Mouse (Mus musculus) hindbrain, embryonic 11.5 days (tissue): ENCODE data around the gene Capzb. TPM values are rescaled to one million over a fixed set of nuclear protein-coding genes. Genes with fewer than 3 reads are reported as not detected.

Experiments
- ATAC-seq: fragments of 200-750 bp; cut with Nextera tagmentation; 2 replicates; pipeline ENCODE4 v1.8.0; 2017; ENCODE audit warnings: mild to moderate bottlenecking, moderate TSS enrichment, moderate library complexity; ENCODE audit not compliant: low FRiP score
- DNase-seq: peaks from one replicate; pipeline ENCODE4 v3.0.0-alpha.2; 2015; ENCODE audit warnings: low spot score
- H3K27ac ChIP-seq: fragments of 300-500 bp; sonication (generic); 2 replicates; pipeline ENCODE4 v1.5.1; 2014; ENCODE audit warnings: mild to moderate bottlenecking, low read depth, low read length
- H3K27me3 ChIP-seq: fragments of 300-500 bp; sonication (generic); 2 replicates; pipeline ENCODE4 v1.6.1; 2014; ENCODE audit warnings: mild to moderate bottlenecking, low read length, moderate library complexity, mixed read lengths; ENCODE audit not compliant: control insufficient read depth, insufficient read depth
- H3K36me3 ChIP-seq: fragments of 300-500 bp; sonication (generic); 2 replicates; pipeline ENCODE4 v1.6.1; 2014; ENCODE audit warnings: mild to moderate bottlenecking, low read length, moderate library complexity, mixed read lengths; ENCODE audit not compliant: control insufficient read depth, insufficient read depth
- H3K4me1 ChIP-seq: fragments of 300-500 bp; sonication (generic); replicated peaks from 2 replicates; pipeline ENCODE4 v1.6.1; 2014; ENCODE audit warnings: low read length, mixed read lengths; ENCODE audit not compliant: control insufficient read depth, insufficient read depth
- H3K4me2 ChIP-seq: fragments of 300-500 bp; sonication (generic); replicated peaks from 2 replicates; pipeline ENCODE4 v1.6.1; 2014; ENCODE audit warnings: mild to moderate bottlenecking, low read depth, low read length
- H3K4me3 ChIP-seq: fragments of 300-500 bp; sonication (generic); 2 replicates; pipeline ENCODE4 v1.5.1; 2014; ENCODE audit warnings: low read depth, low read length
- H3K9ac ChIP-seq: fragments of 300-500 bp; sonication (generic); 2 replicates; pipeline ENCODE4 v1.6.1; 2014; ENCODE audit warnings: low read depth, low read length
- H3K9me3 ChIP-seq: fragments of 300-500 bp; sonication (generic); 2 replicates; pipeline ENCODE4 v1.6.1; 2016; ENCODE audit warnings: low read length; ENCODE audit not compliant: control insufficient read depth
- WGBS: fragments of 180-500 bp; shearing (Covaris S2); extraction: QIAGEN DNeasy Blood & Tissue Kit; methylation state at CpG from one replicate; pipeline ENCODE4 v1.1.7; 2014; 5-methylcytosine and 5-hydroxymethylcytosine counted together
- polyA plus RNA-seq: library from polyadenylated mRNA; unstranded; fragments of >200 nt; fragmentation: Nextera tagmentation; extraction: Ambion mirVana; gene quantifications from 2 replicates; pipeline ENCODE4 v1.2.1, GENCODE M21; 2014

Gene Capzb
- polyA plus RNA-seq, result 239 and 255 TPM in 2 replicates

DNA sequence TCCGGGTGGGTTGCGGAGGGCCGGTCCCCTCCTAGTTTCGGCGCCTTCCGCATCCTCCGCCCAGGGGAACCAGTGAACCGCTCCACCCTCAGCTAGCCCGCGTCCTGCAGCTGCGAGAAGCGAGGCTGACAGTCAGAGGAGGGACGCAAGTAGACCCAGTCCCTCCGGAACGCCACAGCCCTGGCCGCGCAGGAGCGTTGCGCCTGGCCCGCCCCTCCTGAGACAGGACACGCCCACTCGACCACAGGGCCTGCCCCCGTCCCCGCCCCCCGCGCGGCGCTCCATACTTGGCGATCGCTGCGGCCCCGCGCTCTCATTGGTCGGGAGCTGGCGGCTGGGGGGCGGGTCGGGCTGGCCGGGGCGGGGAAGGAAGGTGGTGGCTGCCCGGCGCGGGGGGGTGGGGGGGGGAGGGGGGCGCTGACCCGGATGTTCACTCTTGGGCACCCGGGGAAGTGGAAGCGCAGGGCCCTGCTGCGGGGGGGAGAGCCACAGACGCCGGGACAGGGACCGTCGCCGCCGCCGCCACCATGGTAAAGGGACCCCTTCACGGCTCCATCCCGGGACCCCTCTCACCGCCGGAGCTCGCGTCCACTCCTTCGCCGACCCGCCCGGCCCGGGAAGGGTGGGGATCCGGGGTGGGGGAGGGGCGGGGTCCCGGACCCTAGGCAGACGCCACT lies at the start of gene Capzb:
Capzb (plus strand) TSS at position 401 of the 677 bp plus-strand sequence.
- H3K36me3 ChIP-seq, result no peaks in the 10 kb centered on the region
- H3K4me2 ChIP-seq, result peak within 1 kb of the TSS; percentile 96
- peak within 1 kb of the TSS; percentile 95 for H3K4me3 ChIP-seq
- no peaks in the 10 kb centered on the region for H3K27me3 ChIP-seq
- H3K4me1 ChIP-seq, result peaks cover 10% of the 10 kb centered on the region; the same call in 1 of the 2 replicates
- WGBS, result under 1% methylated on average over 37 of the region's 69 CpGs
- peak within 1 kb of the TSS; percentile 81 for H3K9ac ChIP-seq
- DNase-seq (peak; percentile 98), ATAC-seq (peak; percentile 98)
- H3K9me3 ChIP-seq, result no peaks in the 10 kb centered on the region
- peak within 1 kb of the TSS; percentile 78 for H3K27ac ChIP-seq

DNA sequence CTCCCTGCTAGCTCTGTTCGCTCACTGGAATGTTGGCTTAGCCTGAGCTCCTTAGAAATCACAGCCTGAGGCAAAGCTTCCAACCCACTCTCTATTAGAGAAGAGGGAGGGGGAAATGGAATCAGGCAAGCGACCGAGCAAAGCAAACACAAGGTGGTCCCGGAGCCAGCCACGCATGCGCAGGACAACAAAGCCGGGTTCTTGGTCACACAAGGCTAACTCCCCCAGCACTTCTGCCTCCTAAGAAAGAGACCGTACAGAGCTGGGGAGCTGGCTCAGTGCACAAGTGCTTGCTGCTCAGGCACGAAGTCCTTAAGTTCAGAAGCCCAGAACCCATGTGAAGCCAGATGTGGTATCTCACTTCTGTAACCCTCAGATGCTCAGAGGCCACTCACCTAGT lies 49.7 kb upstream of the Capzb start:
- no peak overlapping the region for H3K4me2 ChIP-seq
- no peaks in the 10 kb centered on the region for H3K9me3 ChIP-seq
- peak; percentile 49 for DNase-seq

DNA sequence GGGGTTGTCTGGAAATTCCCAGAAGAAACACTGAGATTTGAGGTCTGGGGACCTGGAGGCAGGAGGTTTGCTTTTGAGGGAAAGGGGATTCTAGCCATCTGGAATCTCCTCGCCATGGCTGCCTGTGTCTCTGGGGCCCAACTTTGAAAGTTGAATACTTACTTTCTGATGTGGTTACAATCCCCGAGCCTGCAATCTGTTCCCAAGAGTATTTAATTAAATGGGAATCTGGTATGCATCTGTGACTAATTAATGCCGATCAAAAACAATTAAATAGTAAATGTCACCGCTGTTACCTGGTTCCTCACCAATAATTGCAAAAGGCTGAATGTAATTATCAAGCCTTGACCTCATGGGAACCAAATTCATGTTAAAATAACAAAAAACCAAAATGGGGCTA lies 48.1 kb upstream of the Capzb start:
- Histone ChIP-seq H3K4me3 (no peak overlapping the region), H3K27ac (no peak overlapping the region), H3K27me3 (no peaks in the 10 kb centered on the region), H3K9ac (no peak overlapping the region), H3K9me3 (no peaks in the 10 kb centered on the region), H3K4me1 (no peaks in the 10 kb centered on the region), H3K4me2 (no peak overlapping the region), H3K36me3 (no peaks in the 10 kb centered on the region)
- 79% methylated on average over 4 of the region's 4 CpGs for WGBS
- no peak for ATAC-seq
- DNase-seq, result no peak

More for the DNA sequence above, 49.7 kb upstream of the Capzb start:
- H3K27ac ChIP-seq, result no peak overlapping the region
- H3K4me1 ChIP-seq, result no peaks in the 10 kb centered on the region
- WGBS, result 52% methylated on average over 9 of the region's 9 CpGs
- ATAC-seq, result no peak
- no peaks in the 10 kb centered on the region for H3K27me3 ChIP-seq
- no peak overlapping the region for H3K9ac ChIP-seq
- no peaks in the 10 kb centered on the region for H3K36me3 ChIP-seq
- H3K4me3 ChIP-seq, result no peak overlapping the region

DNA sequence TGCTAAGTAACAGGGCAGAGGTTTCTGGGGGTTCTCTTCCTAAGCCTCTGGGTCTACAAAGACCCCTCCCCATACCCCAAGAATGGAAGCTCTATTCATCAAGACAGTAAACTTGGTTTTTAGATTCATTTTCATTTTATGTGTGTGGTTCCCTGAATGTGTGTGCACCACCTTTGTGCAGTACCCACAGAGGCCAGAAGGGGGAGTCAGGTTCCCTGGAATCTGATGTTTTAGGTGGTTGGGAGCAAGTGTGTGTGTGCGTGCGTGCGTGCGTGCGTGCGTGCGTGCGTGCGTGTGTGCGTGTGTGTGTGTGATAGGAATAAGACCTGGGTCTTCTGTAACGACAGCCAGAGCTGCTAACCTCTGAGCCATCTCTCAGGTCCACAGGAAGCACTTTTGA lies 47.5 kb upstream of the Capzb start:
- Histone ChIP-seq H3K36me3 (no peaks in the 10 kb centered on the region), H3K4me2 (no peak overlapping the region), H3K27me3 (no peaks in the 10 kb centered on the region), H3K27ac (no peak overlapping the region), H3K9ac (no peak overlapping the region), H3K9me3 (no peaks in the 10 kb centered on the region), H3K4me3 (no peak overlapping the region), H3K4me1 (no peaks in the 10 kb centered on the region)
- ATAC-seq (no peak), DNase-seq (peak; percentile 35)
- 94% methylated on average over 11 of the region's 11 CpGs for WGBS

DNA sequence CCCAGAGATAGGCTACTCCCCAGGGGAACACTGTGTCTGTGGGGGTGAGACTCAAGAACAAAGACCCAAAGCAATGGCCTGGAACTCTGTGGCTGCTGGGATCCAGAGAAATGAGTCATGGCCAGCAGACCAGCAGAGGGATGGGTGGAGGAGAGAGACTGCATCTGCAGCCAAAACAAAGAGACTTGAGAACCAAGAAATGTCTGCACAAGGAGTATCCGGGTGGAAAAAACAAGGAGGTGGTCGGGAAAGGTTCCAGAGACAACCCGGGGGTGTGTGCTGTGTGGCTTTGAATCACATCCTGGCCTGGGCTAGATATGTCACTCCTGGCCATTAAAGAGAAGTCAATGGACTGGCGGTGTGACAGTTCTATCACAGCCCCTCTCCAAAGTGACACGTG lies 45.9 kb upstream of the Capzb start:
- WGBS, result 89% methylated on average over 5 of the region's 5 CpGs
- Histone ChIP-seq H3K4me1 (no peaks in the 10 kb centered on the region), H3K4me2 (no peak overlapping the region), H3K27ac (no peak overlapping the region), H3K27me3 (no peaks in the 10 kb centered on the region), H3K9ac (no peak overlapping the region), H3K36me3 (no peaks in the 10 kb centered on the region), H3K9me3 (no peaks in the 10 kb centered on the region), H3K4me3 (no peak overlapping the region)
- ATAC-seq (no peak), DNase-seq (no peak)

DNA sequence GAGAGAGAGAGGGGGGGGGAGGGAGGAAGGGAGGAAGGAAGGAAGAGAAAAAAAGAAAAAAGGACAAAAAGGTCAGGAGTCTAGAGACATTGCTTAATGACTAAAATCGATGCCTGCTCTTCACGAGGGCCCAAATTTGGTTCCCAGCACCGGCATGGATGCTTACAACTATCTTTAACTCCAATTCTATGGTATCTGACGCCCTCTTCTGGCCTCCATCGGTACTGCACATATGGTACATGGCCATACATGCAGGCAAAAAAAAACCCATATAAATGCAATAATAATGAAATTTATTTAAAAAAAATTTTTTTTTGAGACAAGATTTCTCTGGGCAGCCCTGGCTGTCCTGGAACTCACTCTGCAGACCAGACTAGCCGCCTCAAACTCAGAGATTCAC lies 41.3 kb upstream of the Capzb start:
- DNase-seq (no peak), ATAC-seq (no peak)
- Histone ChIP-seq H3K36me3 (no peaks in the 10 kb centered on the region), H3K4me1 (no peaks in the 10 kb centered on the region), H3K9ac (no peak overlapping the region), H3K9me3 (no peaks in the 10 kb centered on the region), H3K4me2 (no peak overlapping the region), H3K4me3 (no peak overlapping the region), H3K27ac (no peak overlapping the region), H3K27me3 (no peaks in the 10 kb centered on the region)
- 69% methylated on average over 6 of the region's 6 CpGs for WGBS

DNA sequence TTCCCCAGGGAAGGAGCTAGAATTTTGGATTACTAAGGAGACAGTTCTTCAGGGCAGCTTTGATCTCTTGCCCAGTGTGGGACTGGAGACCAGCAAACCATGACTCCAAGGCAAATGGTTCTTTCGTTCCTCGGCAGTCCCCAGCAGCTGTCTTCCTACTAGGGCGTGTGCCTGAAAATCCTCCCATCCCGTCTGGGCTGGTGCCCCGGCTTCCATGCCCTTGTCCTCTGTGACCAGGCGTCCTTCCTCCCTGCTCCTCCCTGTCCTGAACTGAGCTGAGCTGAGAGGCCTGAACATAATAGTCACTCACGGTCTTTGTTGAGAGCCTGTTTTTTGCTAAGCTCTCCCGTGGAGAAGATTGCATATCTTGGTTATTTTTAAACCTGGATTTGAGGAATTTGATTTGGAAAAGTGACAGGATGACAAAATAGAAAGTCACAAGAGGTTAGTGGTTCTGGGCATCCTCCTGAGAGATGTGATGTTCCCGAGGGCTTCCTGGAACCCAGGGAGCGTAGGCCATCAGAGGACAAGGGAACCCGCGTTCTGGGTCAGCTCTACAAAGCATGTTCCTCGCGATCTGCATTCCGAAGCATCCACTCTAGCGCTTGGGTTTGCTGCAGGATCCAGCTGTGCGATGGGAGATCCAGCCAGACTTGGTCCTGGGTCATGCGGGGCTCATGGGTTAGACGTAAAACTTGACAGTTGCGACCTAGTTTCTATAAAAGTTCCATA lies 38.0 kb upstream of the Capzb start:
- Histone ChIP-seq H3K4me2 (no peak overlapping the region), H3K27me3 (no peaks in the 10 kb centered on the region), H3K4me3 (no peak overlapping the region), H3K4me1 (no peaks in the 10 kb centered on the region), H3K9ac (no peak overlapping the region), H3K9me3 (no peaks in the 10 kb centered on the region), H3K36me3 (no peaks in the 10 kb centered on the region), H3K27ac (no peak overlapping the region)
- ATAC-seq (no peak), DNase-seq (no peak)
- 80% methylated on average over 20 of the region's 20 CpGs for WGBS

DNA sequence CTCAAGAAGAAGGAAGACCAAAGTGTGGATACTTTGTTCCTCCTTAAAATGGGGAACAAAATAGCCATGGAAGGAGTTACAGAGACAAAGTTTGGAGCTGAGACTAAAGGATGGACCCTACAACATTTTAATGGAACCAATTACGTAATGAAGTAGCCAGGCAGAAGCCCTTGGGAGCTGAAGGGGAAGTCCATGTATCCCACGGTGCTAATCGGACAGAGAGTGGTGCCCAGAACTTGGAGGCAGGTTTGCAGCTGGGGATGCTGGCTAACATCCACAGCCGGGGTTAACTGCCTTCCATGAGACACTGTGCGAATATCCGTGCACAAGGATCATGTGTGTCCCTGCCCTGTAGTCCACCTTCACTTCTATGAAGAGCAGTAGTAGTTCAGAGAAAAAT lies 36.2 kb upstream of the Capzb start:
- no peak overlapping the region for H3K27ac ChIP-seq
- no peak overlapping the region for H3K4me3 ChIP-seq
- H3K4me2 ChIP-seq, result no peak overlapping the region
- 91% methylated on average over 6 of the region's 6 CpGs for WGBS
- ATAC-seq, result no peak
- no peaks in the 10 kb centered on the region for H3K36me3 ChIP-seq
- H3K4me1 ChIP-seq, result no peaks in the 10 kb centered on the region
- no peaks in the 10 kb centered on the region for H3K27me3 ChIP-seq
- no peak overlapping the region for H3K9ac ChIP-seq
- H3K9me3 ChIP-seq, result no peaks in the 10 kb centered on the region
- no peak for DNase-seq

DNA sequence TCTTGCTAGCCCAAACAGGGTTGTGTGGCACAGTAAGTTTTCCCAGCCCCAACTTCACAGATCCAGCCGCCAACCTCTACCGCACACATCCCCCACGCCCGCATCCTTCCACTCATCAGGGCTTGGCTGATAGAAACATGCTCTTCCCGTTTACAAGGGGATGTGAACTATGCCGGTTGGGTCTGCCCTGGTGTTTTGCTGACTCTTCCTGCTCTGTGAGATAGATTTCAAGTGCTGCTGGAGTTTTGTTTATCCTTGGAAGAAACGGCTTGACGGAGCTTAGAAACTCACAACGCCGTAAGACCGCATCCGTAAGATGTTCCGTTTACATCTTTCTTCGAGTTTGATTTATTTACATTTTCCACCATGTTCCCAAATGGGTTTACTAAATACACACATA lies 34.3 kb upstream of the Capzb start:
- no peaks in the 10 kb centered on the region for H3K4me1 ChIP-seq
- no peak for ATAC-seq
- no peaks in the 10 kb centered on the region for H3K27me3 ChIP-seq
- no peak overlapping the region for H3K9ac ChIP-seq
- no peaks in the 10 kb centered on the region for H3K36me3 ChIP-seq
- H3K4me2 ChIP-seq, result no peak overlapping the region
- WGBS, result 89% methylated on average over 14 of the region's 14 CpGs
- H3K4me3 ChIP-seq, result no peak overlapping the region
- no peaks in the 10 kb centered on the region for H3K9me3 ChIP-seq
- no peak overlapping the region for H3K27ac ChIP-seq
- DNase-seq, result no peak
